Mouse (Mus musculus): ENCODE data around the gene Smarcd1. TPM values are rescaled to one million over a fixed set of nuclear protein-coding genes. Genes with fewer than 3 reads are reported as not detected.
A peak's percentile ranks its signal among the peaks of the same experiment; 100 is the strongest.

The Smarcd1 gene
- polyA plus RNA-seq, 1 experiment from 2014 or later: 44.2 TPM

DNA sequence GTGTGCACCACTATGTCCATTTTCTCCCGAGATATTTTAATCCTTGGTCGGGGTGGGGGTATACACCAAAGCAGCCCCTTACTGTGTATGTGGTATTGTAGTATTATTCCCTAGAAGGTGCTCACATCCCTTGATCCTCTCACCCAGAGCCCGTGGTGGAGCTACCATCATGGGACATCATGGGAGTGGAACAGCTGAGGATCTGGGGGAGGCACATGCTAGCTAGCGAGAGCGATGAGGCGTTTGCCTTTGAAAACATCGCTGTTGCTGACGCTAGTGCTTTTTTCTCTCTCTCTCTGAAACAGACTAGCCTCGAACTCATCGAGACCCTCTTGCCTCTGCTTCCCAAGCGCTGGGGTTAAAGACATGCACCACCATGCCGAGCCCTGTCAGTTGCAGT, 14.9 kb downstream of the Smarcd1 start:
- peaks cover 12% of the 10 kb centered on the region; the same call in 1 of the 2 replicates for H3K36me3 ChIP-seq (ENCODE audit: insufficient read depth, low read length)
- no peak overlapping the region for H3K4me3 ChIP-seq (replicated peaks; ENCODE audit: low read depth, low read length)
- no peaks in the 10 kb centered on the region for H3K9me3 ChIP-seq (replicated peaks; ENCODE audit: low read length)
- peaks cover 21% of the 10 kb centered on the region for H3K4me1 ChIP-seq (replicated peaks; ENCODE audit: insufficient read depth, low read length)
- H3K27ac ChIP-seq: no peak overlapping the region
- 69% methylated on average over 12 of the region's 12 CpGs for WGBS
- DNase-seq (ENCODE audit: low spot score) (no peak), ATAC-seq (replicated peaks; ENCODE audit: low FRiP score, low read depth) (no peak)
- no peaks in the 10 kb centered on the region for H3K27me3 ChIP-seq (ENCODE audit: insufficient read depth, low read length)
- no peak overlapping the region for H3K4me2 ChIP-seq (ENCODE audit: low read length)
- H3K9ac ChIP-seq (ENCODE audit: low read depth, low read length): no peak overlapping the region
- TF ChIP-seq CTCF (IDR thresholded peaks at IDR 0.05; ENCODE audit: low read depth): no peak

DNA sequence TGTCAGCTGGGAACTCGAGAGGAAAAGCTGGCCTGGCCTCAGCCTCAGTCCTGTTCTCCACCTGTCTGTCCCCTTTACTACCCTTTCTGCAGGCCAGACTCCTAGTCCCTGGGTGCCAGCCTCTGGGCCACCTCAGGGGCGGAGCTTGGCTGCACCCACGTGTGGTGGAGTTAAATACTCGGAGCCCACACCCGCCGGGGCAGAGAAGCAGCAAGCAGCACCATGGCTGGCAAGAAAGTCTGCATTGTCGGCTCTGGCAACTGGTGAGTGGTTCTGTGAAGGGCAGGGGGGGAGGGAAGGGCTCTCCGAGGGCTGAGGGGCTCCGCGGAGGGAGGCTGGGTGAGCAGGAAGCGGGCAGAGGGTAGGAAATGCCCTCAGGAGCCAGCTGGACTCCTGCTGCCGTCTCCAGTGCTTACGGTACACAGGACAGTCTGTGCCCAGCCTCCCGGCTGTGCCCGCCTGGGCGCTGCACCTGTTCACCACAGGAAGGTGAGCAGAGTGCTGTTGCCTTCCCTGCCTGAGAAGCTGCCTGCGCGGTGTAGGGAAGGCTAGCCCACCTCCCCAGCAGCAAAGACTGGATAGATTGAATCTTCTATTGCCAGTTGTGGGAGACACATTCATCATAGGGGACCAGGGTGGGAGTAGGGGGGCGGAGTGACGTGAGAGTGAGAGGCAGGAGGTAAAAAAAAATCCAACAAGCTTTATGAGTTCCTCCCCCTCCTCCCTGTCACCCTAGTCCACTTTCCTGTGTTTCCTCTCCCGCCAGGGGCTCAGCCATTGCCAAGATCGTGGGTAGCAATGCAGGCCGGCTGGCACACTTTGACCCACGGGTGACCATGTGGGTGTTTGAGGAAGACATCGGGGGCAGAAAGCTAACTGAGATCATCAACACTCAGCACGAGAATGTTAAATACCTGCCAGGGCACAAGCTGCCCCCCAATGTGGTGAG, 15.7 kb downstream of the Smarcd1 start, which contains the start of gene Gpd1:
Gpd1 (plus strand) TSS at position 130 of the 949 bp plus-strand sequence.
- no peak for TF ChIP-seq CTCF (IDR thresholded peaks at IDR 0.05; ENCODE audit: low read depth)
- WGBS: 39% methylated on average over 24 of the region's 26 CpGs
- Histone ChIP-seq H3K9ac (ENCODE audit: low read depth, low read length) (peak within 1 kb of the TSS; percentile 36; the same call in 1 of the 2 replicates), H3K4me1 (replicated peaks; ENCODE audit: insufficient read depth, low read length) (peaks cover 26% of the 10 kb centered on the region), H3K36me3 (ENCODE audit: insufficient read depth, low read length) (0 out of 2 replicates have a peak, but pooled peaks cover 5% of the 10 kb centered on the region), H3K27ac (peak within 1 kb of the TSS; percentile 86), H3K4me3 (replicated peaks; ENCODE audit: low read depth, low read length) (peak within 1 kb of the TSS; percentile 8; the same call in 1 of the 2 replicates), H3K27me3 (ENCODE audit: insufficient read depth, low read length) (no peaks in the 10 kb centered on the region), H3K4me2 (ENCODE audit: low read length) (peak within 1 kb of the TSS; percentile 38), H3K9me3 (replicated peaks; ENCODE audit: low read length) (no peaks in the 10 kb centered on the region)
- peak; percentile 34 for DNase-seq (ENCODE audit: low spot score)
- ATAC-seq (replicated peaks; ENCODE audit: low FRiP score, low read depth): peak; percentile 34

DNA sequence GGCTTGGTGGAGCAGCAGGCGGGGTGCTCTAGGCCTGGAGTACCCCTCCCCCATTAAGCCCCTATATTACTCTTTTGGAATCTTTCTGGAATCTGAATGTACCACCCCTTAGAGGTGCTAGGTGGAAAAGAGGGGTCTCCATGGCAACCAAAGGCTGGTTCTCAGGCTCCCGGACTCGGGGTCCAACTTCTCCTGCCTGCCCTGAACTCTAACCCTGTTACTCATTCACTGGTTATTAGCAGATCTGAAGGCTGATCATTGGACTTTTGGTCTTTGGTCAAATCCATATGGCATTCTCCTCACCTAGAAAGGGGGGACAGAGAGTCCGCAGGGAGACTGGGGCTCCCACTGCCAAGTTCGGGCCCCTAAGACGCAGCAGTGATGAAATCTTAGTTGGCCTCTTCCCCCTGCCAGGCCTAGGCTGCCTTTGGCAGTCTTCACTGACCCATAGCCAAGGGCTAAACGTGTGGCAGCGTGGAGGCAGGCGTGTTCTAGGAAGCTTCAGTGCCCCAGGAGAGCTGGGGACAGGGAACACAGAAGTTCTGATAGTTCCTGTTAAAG, 16.6 kb downstream of the Smarcd1 start:
- no peaks in the 10 kb centered on the region for H3K9me3 ChIP-seq (replicated peaks; ENCODE audit: low read length)
- H3K4me3 ChIP-seq (replicated peaks; ENCODE audit: low read depth, low read length): no peak overlapping the region
- peak overlapping the region; percentile 38; the same call in 1 of the 2 replicates for H3K4me2 ChIP-seq (ENCODE audit: low read length)
- no peak for TF ChIP-seq CTCF (IDR thresholded peaks at IDR 0.05; ENCODE audit: low read depth)
- 0 out of 2 replicates have a peak overlapping the region, but pooled peaks have one; percentile 24 for H3K9ac ChIP-seq (ENCODE audit: low read depth, low read length)
- H3K27ac ChIP-seq: peak overlapping the region; percentile 86
- no peaks in the 10 kb centered on the region for H3K27me3 ChIP-seq (ENCODE audit: insufficient read depth, low read length)
- 66% methylated on average over 9 of the region's 9 CpGs for WGBS
- H3K4me1 ChIP-seq (replicated peaks; ENCODE audit: insufficient read depth, low read length): peaks cover 33% of the 10 kb centered on the region
- no peak for ATAC-seq (replicated peaks; ENCODE audit: low FRiP score, low read depth)
- H3K36me3 ChIP-seq (ENCODE audit: insufficient read depth, low read length): no peaks in the 10 kb centered on the region
- no peak for DNase-seq (ENCODE audit: low spot score)

DNA sequence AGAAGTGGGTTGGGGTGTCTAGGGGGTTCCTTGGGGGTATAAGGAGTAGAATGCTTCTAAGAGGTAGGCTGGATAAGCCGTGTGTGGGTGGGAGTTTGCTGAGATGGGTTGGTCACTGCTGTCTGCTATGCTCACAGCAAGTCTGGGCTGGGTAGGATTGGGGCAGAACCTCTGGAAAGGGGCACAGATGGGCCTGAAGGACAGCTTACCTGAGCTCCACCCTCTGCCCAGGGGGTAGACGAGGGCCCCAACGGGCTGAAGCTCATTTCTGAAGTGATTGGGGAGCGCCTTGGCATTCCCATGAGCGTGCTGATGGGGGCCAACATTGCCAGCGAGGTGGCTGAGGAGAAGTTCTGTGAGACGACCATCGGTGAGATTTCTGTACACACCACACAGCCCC, 17.9 kb downstream of the Smarcd1 start:
- Histone ChIP-seq H3K4me2 (ENCODE audit: low read length) (no peak overlapping the region), H3K27me3 (ENCODE audit: insufficient read depth, low read length) (no peaks in the 10 kb centered on the region), H3K36me3 (ENCODE audit: insufficient read depth, low read length) (no peaks in the 10 kb centered on the region), H3K4me3 (replicated peaks; ENCODE audit: low read depth, low read length) (no peak overlapping the region), H3K4me1 (replicated peaks; ENCODE audit: insufficient read depth, low read length) (peaks cover 44% of the 10 kb centered on the region), H3K9ac (ENCODE audit: low read depth, low read length) (no peak overlapping the region), H3K9me3 (replicated peaks; ENCODE audit: low read length) (no peaks in the 10 kb centered on the region), H3K27ac (no peak overlapping the region)
- no peak for DNase-seq (ENCODE audit: low spot score)
- ATAC-seq (replicated peaks; ENCODE audit: low FRiP score, low read depth): no peak
- 80% methylated on average over 8 of the region's 8 CpGs for WGBS
- no peak for TF ChIP-seq CTCF (IDR thresholded peaks at IDR 0.05; ENCODE audit: low read depth)

DNA sequence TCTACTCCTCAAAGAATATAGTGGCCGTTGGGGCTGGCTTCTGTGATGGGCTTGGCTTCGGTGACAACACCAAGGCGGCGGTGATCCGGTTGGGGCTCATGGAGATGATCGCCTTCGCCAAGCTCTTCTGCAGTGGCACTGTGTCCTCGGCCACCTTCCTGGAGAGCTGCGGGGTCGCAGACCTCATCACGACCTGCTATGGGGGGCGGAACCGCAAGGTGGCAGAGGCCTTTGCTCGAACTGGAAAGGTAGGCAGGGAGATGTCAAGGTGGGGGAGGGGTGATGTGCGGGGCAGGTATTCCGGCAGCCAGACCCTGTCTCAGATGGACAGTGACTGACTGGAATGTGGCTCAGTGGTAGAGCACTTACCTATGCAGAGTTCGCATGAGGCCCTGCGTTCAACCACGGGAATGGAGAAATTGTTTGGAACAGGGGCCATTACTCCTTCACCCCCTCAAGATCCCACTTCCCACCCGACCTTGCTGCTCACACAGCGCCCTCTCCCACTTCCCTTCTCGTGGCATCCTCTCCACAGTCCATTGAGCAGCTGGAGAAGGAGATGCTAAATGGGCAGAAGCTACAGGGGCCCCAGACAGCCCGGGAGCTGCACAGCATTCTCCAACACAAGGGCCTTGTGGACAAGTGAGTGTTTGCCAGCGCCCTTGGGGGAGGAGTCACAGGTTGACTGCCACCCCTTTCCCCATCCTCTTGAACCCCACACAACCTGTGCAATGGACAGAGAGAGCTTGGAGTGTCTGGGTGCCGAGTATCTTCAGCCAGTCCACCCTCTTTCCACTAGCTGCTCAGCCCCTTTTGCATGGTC, 20.2 kb downstream of the Smarcd1 start:
- Histone ChIP-seq H3K27ac (no peak overlapping the region), H3K36me3 (ENCODE audit: insufficient read depth, low read length) (no peaks in the 10 kb centered on the region), H3K9ac (ENCODE audit: low read depth, low read length) (no peak overlapping the region), H3K27me3 (ENCODE audit: insufficient read depth, low read length) (no peaks in the 10 kb centered on the region), H3K9me3 (replicated peaks; ENCODE audit: low read length) (no peaks in the 10 kb centered on the region), H3K4me3 (replicated peaks; ENCODE audit: low read depth, low read length) (no peak overlapping the region), H3K4me1 (replicated peaks; ENCODE audit: insufficient read depth, low read length) (peaks cover 40% of the 10 kb centered on the region), H3K4me2 (ENCODE audit: low read length) (no peak overlapping the region)
- DNase-seq (ENCODE audit: low spot score) (no peak), ATAC-seq (replicated peaks; ENCODE audit: low FRiP score, low read depth) (no peak)
- 74% methylated on average over 25 of the region's 25 CpGs for whole genome bisulfite sequencing
- TF ChIP-seq CTCF (IDR thresholded peaks at IDR 0.05; ENCODE audit: low read depth): no peak

DNA sequence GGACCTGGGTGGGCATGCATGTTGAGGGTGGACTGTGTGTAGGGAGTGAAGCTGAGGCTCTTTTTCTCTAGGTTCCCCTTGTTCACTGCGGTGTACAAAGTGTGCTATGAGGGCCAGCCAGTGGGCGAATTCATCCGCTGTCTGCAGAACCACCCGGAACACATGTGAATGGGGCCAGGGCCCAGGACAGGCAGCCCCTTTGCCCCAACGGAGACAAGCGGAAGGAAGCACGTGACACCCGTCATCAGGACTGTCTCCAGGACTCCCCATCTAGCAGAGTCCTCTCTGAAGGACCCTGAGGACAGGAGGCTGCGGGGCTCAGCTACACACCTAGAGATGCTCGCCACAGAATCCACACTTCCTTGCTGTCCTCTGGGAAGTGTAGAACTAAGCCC, 21.2 kb downstream of the Smarcd1 start:
- H3K4me3 ChIP-seq (replicated peaks; ENCODE audit: low read depth, low read length): no peak overlapping the region
- ATAC-seq (replicated peaks; ENCODE audit: low FRiP score, low read depth) (no peak), DNase-seq (ENCODE audit: low spot score) (no peak)
- peaks cover 35% of the 10 kb centered on the region for H3K4me1 ChIP-seq (replicated peaks; ENCODE audit: insufficient read depth, low read length)
- H3K9ac ChIP-seq (ENCODE audit: low read depth, low read length): 0 out of 2 replicates have a peak overlapping the region, but pooled peaks have one; percentile 18
- WGBS: 62% methylated on average over 10 of the region's 10 CpGs
- peaks cover 1% of the 10 kb centered on the region; the same call in 1 of the 2 replicates for H3K36me3 ChIP-seq (ENCODE audit: insufficient read depth, low read length)
- no peaks in the 10 kb centered on the region for H3K27me3 ChIP-seq (ENCODE audit: insufficient read depth, low read length)
- no peak for TF ChIP-seq CTCF (IDR thresholded peaks at IDR 0.05; ENCODE audit: low read depth)
- H3K27ac ChIP-seq: peak overlapping the region; percentile 91
- H3K4me2 ChIP-seq (ENCODE audit: low read length): no peak overlapping the region
- H3K9me3 ChIP-seq (replicated peaks; ENCODE audit: low read length): no peaks in the 10 kb centered on the region
